Mouse (Mus musculus) MEL (cell line): Measurements from ENCODE around the gene Add2. TPM values are rescaled to one million over a fixed set of nuclear protein-coding genes. Genes with fewer than 3 reads are reported as not detected.
"Not testable (repeated sequence)": the region's sequence is repeated elsewhere in the genome, so short reads cannot be mapped to it uniquely, and the experiment has no call there.

ENCODE experiments used
- DNase-seq: peaks from one replicate; pipeline ENCODE4 v3.0.0; 2011; ENCODE audit warnings: low read depth, low spot score
- H3K27ac ChIP-seq: 2 replicates; pipeline ENCODE4 v1.5.1; 2012; ENCODE audit warnings: low read depth, mild to moderate bottlenecking, control low read depth, low read length, moderate library complexity; ENCODE audit not compliant: control insufficient read depth
- H3K27me3 ChIP-seq, 2 experiments: fragments of 150-350 bp in 1 of 2; sonication (generic) in 1 of 2; 2 replicates each; pipeline ENCODE4 v1.6.1; 2012; ENCODE audit warnings: low read length in 2 of 2, mild to moderate bottlenecking in 2 of 2, improper control_type of control experiment in 1 of 2, moderate library complexity in 1 of 2; ENCODE audit not compliant: insufficient read depth in 2 of 2, control insufficient read depth in 1 of 2
- H3K36me3 ChIP-seq, 2 experiments: 2 replicates each; pipeline ENCODE4 v1.6.1; 2012 to 2014; ENCODE audit warnings: low read length in 2 of 2, improper control_type of control experiment in 1 of 2, inconsistent platforms in 1 of 2, mild to moderate bottlenecking in 1 of 2; ENCODE audit not compliant: insufficient read depth in 2 of 2, control insufficient read depth in 1 of 2
- H3K4me1 ChIP-seq, 2 experiments: fragments of 150-350 bp in 1 of 2; sonication (generic) in 1 of 2; 2 replicates each; pipeline ENCODE4 v1.6.1; 2012; ENCODE audit warnings: low read length in 2 of 2, improper control_type of control experiment in 1 of 2, mild to moderate bottlenecking in 1 of 2; ENCODE audit not compliant: insufficient read depth in 2 of 2, control insufficient read depth in 1 of 2
- H3K4me3 ChIP-seq, 2 experiments: fragments of 150-350 bp in 1 of 2; sonication (generic) in 1 of 2; 2 replicates each; pipeline ENCODE4 v1.5.1; 2012; ENCODE audit warnings: low read depth in 2 of 2, low read length in 2 of 2, mild to moderate bottlenecking in 2 of 2, moderate library complexity in 2 of 2, control low read depth in 1 of 2, improper control_type of control experiment in 1 of 2; ENCODE audit not compliant: control insufficient read depth in 1 of 2, insufficient read depth in 1 of 2
- H3K79me2 ChIP-seq: 2 replicates; pipeline ENCODE4 v1.6.1; 2012; ENCODE audit warnings: mild to moderate bottlenecking, low read length, moderate library complexity; ENCODE audit not compliant: control insufficient read depth, poor library complexity, insufficient read depth
- H3K9ac ChIP-seq: 2 replicates; pipeline ENCODE4 v1.6.1; 2012; ENCODE audit warnings: low read depth, mild to moderate bottlenecking, control low read depth, low read length, moderate library complexity; ENCODE audit not compliant: control insufficient read depth, poor library complexity, severe bottlenecking
- H3K9me3 ChIP-seq: fragments of 150-350 bp; sonication (generic); replicated peaks from 2 replicates; pipeline ENCODE4 v1.6.1; 2012; ENCODE audit warnings: mild to moderate bottlenecking, low read length, improper control_type of control experiment, moderate library complexity; ENCODE audit not compliant: insufficient read depth
- CHD1 ChIP-seq: IDR thresholded peaks from 2 replicates; pipeline ENCODE4 v1.6.1; 2012; ENCODE audit warnings: low read depth, mild to moderate bottlenecking, inconsistent platforms, low read length, improper control_type of control experiment
- KAT2A ChIP-seq: conservative IDR thresholded peaks from 2 replicates; pipeline ENCODE4 v1.6.1; 2012; ENCODE audit warnings: low read depth, low read length, improper control_type of control experiment, inconsistent platforms
- MAZ ChIP-seq: IDR thresholded peaks from 2 replicates; pipeline ENCODE4 v1.6.1; 2012; ENCODE audit warnings: low read depth, mild to moderate bottlenecking, inconsistent platforms, low read length, improper control_type of control experiment
- MEF2A ChIP-seq: IDR thresholded peaks from 2 replicates; pipeline ENCODE4 v1.6.1; 2014; ENCODE audit warnings: low read depth, mild to moderate bottlenecking, inconsistent platforms, low read length, improper control_type of control experiment; ENCODE audit not compliant: poor library complexity, insufficient replicate concordance, severe bottlenecking; ENCODE audit errors: extremely low read depth
- NRF1 ChIP-seq: IDR thresholded peaks from 2 replicates; pipeline ENCODE4 v1.6.1; 2014; ENCODE audit warnings: low read depth, mild to moderate bottlenecking, inconsistent platforms, low read length, improper control_type of control experiment, moderate library complexity; ENCODE audit not compliant: poor library complexity, insufficient read depth, severe bottlenecking
- POLR2A ChIP-seq, 2 experiments: IDR thresholded peaks; 2 replicates each; pipeline ENCODE4 v1.6.1; 2011 to 2012; ENCODE audit warnings: low read length in 2 of 2, mild to moderate bottlenecking in 2 of 2, control low read depth in 1 of 2, improper control_type of control experiment in 1 of 2, low read depth in 1 of 2, moderate library complexity in 1 of 2; ENCODE audit not compliant: control insufficient read depth in 1 of 2, insufficient read depth in 1 of 2, poor library complexity in 1 of 2
- POLR2AphosphoS2 ChIP-seq: IDR thresholded peaks from 2 replicates; pipeline ENCODE4 v1.6.1; 2011; ENCODE audit warnings: low read length, improper control_type of control experiment
- RAD21 ChIP-seq: IDR thresholded peaks from 2 replicates; pipeline ENCODE4 v1.6.1; 2011; ENCODE audit warnings: mild to moderate bottlenecking, low read depth, low read length, improper control_type of control experiment
- SMC3 ChIP-seq: IDR thresholded peaks from 2 replicates; pipeline ENCODE4 v1.6.1; 2011; ENCODE audit warnings: low read depth, low read length, improper control_type of control experiment
- TAL1 ChIP-seq: IDR thresholded peaks from 2 replicates; pipeline ENCODE4 v1.6.1; 2012; ENCODE audit warnings: mild to moderate bottlenecking, inconsistent platforms, low read length, moderate library complexity, mixed read lengths
- ZKSCAN1 ChIP-seq: IDR thresholded peaks from 2 replicates; pipeline ENCODE4 v1.6.1; 2012; ENCODE audit warnings: low read depth, mild to moderate bottlenecking, inconsistent platforms, low read length, improper control_type of control experiment, moderate library complexity
- ZMIZ1 ChIP-seq: IDR thresholded peaks from 2 replicates; pipeline ENCODE4 v1.6.1; 2012; ENCODE audit warnings: low read depth, mild to moderate bottlenecking, inconsistent platforms, low read length, improper control_type of control experiment, moderate library complexity
- ZNF384 ChIP-seq: IDR thresholded peaks from 2 replicates; pipeline ENCODE4 v1.6.1; 2012; ENCODE audit warnings: low read depth, mild to moderate bottlenecking, inconsistent platforms, low read length, improper control_type of control experiment
- polyA plus RNA-seq, 2 experiments: library from polyadenylated mRNA; stranded (reverse) in 1 of 2; unstranded in 1 of 2; fragments of >175 nt in 1 of 2; fragments of >200 nt in 1 of 2; gene quantifications; 2 replicates each; pipeline versions ENCODE4 v1.2.1 to v1.2.4; 2012; ENCODE audit warnings: low replicate concordance in 2 of 2, low read depth in 1 of 2; ENCODE audit not compliant: insufficient read length in 2 of 2, insufficient read depth in 1 of 2, missing spikeins in 1 of 2
- total RNA-seq: library from RNA; depleted of rRNA; stranded (reverse); fragments of 300-350 nt; gene quantifications from 2 replicates; pipeline ENCODE4 v1.2.3, GENCODE M21; 2012

Gene Add2
- total and polyA plus RNA-seq, 3 experiments: 85.0 to 191 (median 129) TPM

DNA sequence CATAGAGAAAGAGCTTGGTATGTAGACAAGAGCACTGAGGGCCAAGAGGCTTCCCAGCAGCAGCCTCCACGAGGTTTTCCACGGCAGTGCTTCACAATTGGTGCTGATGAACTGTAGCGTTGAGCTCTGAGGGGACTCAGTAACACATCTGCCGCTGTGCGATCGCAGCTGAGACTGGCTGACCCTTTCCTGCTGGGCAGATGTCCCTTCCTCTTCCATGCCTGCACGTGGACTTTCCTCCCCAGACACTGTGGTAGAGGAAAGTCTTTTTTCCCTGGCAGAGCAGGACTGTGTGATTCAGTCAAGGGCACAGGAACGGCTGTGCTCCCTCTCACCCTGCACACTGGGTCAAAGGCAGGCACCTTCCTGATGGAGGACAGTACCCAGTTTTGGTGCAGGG, 44.1 kb upstream of the Add2 start:
- TF ChIP-seq ZMIZ1 (no peak), RAD21 (no peak), SMC3 (no peak), KAT2A (no peak), ZKSCAN1 (no peak), POLR2A (IDR thresholded peaks at IDR 0.05; ENCODE audit: control insufficient read depth in 1 of 2, insufficient read depth in 1 of 2, low read depth in 1 of 2, low read length in 2 of 2, poor library complexity in 1 of 2) (no peak), ZNF384 (no peak), MAZ (no peak), CHD1 (no peak), POLR2AphosphoS2 (no peak), TAL1 (no peak), NRF1 (no peak), MEF2A (no peak)
- H3K36me3 ChIP-seq: no peaks in the 10 kb centered on the region

DNA sequence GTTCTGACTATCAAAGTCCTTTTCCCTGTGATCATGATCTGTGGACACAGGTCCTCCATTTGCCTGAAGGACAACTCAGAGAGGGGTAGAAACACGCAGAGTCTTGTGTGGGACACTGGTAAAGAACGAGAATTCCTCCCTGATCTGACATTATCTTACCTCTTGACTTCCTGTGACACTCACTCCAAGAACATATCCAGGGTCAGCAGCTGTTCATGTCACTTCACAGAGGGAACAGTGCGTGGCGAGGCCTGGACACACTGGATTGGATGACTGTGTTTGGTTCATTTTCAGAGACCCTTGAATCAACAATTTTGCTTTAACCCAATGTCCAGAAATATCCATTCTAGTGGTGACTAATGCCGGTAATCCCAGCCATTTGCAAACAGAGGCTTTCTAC, 38.9 kb upstream of the Add2 start:
- not testable (repeated sequence) for H3K79me2 ChIP-seq, H3K9me3 ChIP-seq, H3K4me1 ChIP-seq, H3K4me3 ChIP-seq, H3K9ac ChIP-seq, H3K27ac ChIP-seq, H3K36me3 ChIP-seq, DNase-seq, H3K27me3 ChIP-seq

More for the DNA sequence above, 44.1 kb upstream of the Add2 start:
- Histone ChIP-seq H3K4me1 (no peaks in the 10 kb centered on the region), H3K79me2 (no peaks in the 10 kb centered on the region), H3K4me3 (no peak overlapping the region), H3K27me3 (no peaks in the 10 kb centered on the region), H3K27ac (no peak overlapping the region), H3K9me3 (no peaks in the 10 kb centered on the region; the same call in 1 of the 2 replicates), H3K9ac (no peak overlapping the region)
- no peak for DNase-seq

DNA sequence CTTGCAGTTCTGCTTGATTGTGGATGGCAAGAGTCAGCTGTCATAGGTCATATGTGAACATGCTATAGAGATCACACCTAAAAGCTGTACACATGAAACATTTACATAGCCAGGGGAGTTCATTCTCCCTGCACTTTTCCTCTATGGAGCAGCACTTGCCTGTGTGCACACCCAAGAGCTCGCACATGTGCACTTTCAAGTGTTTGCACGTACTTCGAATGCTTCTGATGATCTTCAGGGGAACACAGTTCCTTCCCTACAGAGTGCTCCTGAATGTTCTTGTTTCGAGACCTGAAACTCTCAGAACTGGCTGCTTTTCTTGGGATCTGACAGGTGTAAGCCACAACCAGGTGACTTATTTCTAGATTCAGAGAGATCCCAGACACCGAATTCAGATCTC, 37.7 kb upstream of the Add2 start:
- not testable (repeated sequence) for DNase-seq, H3K36me3 ChIP-seq, H3K79me2 ChIP-seq, H3K27me3 ChIP-seq, H3K4me3 ChIP-seq, H3K9me3 ChIP-seq, H3K27ac ChIP-seq, H3K4me1 ChIP-seq, H3K9ac ChIP-seq
